Comparison of ENCODE assay signal across 21 mouse cellular contexts in the genomic region with DNA sequence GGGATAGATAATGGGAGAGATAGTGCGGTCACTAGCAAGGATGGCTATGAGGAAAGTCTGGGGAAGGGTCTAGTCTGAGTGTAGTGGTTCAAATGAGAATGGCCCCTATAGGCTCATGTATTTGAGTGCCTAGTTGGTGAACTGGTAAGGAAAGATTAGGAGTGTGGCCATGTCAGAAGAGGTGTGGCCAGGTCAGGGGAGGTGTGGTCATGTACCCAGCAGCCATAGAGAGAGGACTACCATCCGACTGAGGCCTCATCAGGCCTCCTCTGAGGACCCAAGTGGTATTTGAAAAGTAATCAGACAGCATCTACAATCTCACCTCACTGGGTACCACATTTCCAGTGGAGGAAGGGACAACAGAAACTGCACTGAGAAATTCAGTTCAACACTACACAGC. TPM values are rescaled to one million over a fixed set of nuclear protein-coding genes. Genes with fewer than 3 reads are reported as not detected.
A peak's percentile ranks its signal among the peaks of the same experiment; 100 is the strongest.
DNase-seq lines count a peak whose midpoint lies in the region; ATAC-seq and TF ChIP-seq lines count a peak whose summit lies in the region.
"Had no signal": no experiment of that assay in that cellular context is flagged by ENCODE, and none has a peak within 500 bp of the region (broad histone marks: within the 10 kb centered on the region; RNA-seq: fewer than 3 reads in every experiment).

No protein-coding gene starts in this region.

- H3K4me3 ChIP-seq in gastrocnemius, adult 2 months: no peak overlapping the region
- no peak overlapping the region for H3K4me3 ChIP-seq in liver, embryonic 12.5 days
- H3K4me3 ChIP-seq in liver, postnatal 0 days (ENCODE audit: low read depth, low read length): no peak overlapping the region
- no peak overlapping the region for H3K4me3 ChIP-seq in kidney, embryonic 14.5 days (ENCODE audit: low read length)
- H3K4me3 ChIP-seq: hindbrain, embryonic 13.5 days; kidney, embryonic 15.5 days; layer of hippocampus, adult 2 months; lung, embryonic 15.5 days; midbrain, embryonic 13.5 days had no signal

- peaks cover 20% of the 10 kb centered on the region; the same call in 1 of the 2 replicates for H3K36me3 ChIP-seq in liver, embryonic 12.5 days
- peaks cover 61% of the 10 kb centered on the region for H3K36me3 ChIP-seq in liver, postnatal 0 days (replicated peaks; ENCODE audit: insufficient read depth, low read length)
- no peaks in the 10 kb centered on the region; the same call in 1 of the 2 replicates for H3K36me3 ChIP-seq in kidney, embryonic 14.5 days (ENCODE audit: control insufficient read depth, insufficient read depth, low read length)

- TF ChIP-seq CTCF in gastrocnemius, adult 2 months (IDR thresholded peaks at IDR 0.05): no peak
- TF ChIP-seq CTCF in liver, postnatal 0 days (IDR thresholded peaks at IDR 0.05; ENCODE audit: low read depth): no peak

- peak overlapping the region; percentile 39; the same call in 1 of the 2 replicates for H3K27ac ChIP-seq in gastrocnemius, adult 2 months
- 0 out of 2 replicates have a peak overlapping the region, but pooled peaks have one; percentile 22 for H3K27ac ChIP-seq in liver, embryonic 12.5 days
- H3K27ac ChIP-seq in liver, postnatal 0 days (ENCODE audit: low read depth): 0 out of 2 replicates have a peak overlapping the region, but pooled peaks have one; percentile 11
- no peak overlapping the region for H3K27ac ChIP-seq in kidney, embryonic 14.5 days (ENCODE audit: low read depth, low read length)
- H3K27ac ChIP-seq: hindbrain, embryonic 13.5 days; lung, embryonic 15.5 days; midbrain, embryonic 13.5 days had no signal

- intact Hi-C loops in gastrocnemius, adult 2 months (cut with DNase I): no loop called here

- no peak for DNase-seq in gastrocnemius, adult 2 months
- no peak for DNase-seq in gastrocnemius, adult 8-10 months (ENCODE audit: low spot score in 2 of 2)
- DNase-seq in liver, postnatal 0 days: no peak
- DNase-seq in adrenal gland, postnatal 4 days (ENCODE audit: low spot score in 2 of 2): no peak
- no peak for DNase-seq in adipocyte (ENCODE audit: low spot score)
- DNase-seq: adrenal gland, adult 2 months; adrenal gland, postnatal 36 days; gastrocnemius, postnatal 36 days; kidney, adult 11 months; retina, postnatal 1 day; spleen, adult 18-20 months had no signal

- WGBS in liver, embryonic 12.5 days (ENCODE audit: insufficient replicate concordance): 63% methylated on average over 2 of the region's 2 CpGs
- 74% methylated on average over 2 of the region's 2 CpGs for WGBS in liver, postnatal 0 days (ENCODE audit: insufficient replicate concordance)
- WGBS in kidney, embryonic 14.5 days: 80% methylated on average over 2 of the region's 2 CpGs

- H3K9ac ChIP-seq in liver, embryonic 12.5 days: no peak overlapping the region
- H3K9ac ChIP-seq in liver, postnatal 0 days (replicated peaks): no peak overlapping the region
- H3K9ac ChIP-seq in kidney, embryonic 14.5 days (ENCODE audit: low read depth, low read length): no peak overlapping the region
- H3K9ac ChIP-seq: hindbrain, embryonic 13.5 days; kidney, embryonic 15.5 days; lung, embryonic 15.5 days; midbrain, embryonic 13.5 days had no signal

- peak; percentile 76 for ATAC-seq in erythroid progenitor cell, adult 5-6 weeks (replicated peaks; ENCODE audit: low FRiP score, poor library complexity, severe bottlenecking)
- ATAC-seq in liver, embryonic 12.5 days: peak; percentile 83
- ATAC-seq in liver, postnatal 0 days: peak; percentile 75
- ATAC-seq in kidney, embryonic 14.5 days (ENCODE audit: low FRiP score, low TSS enrichment): no peak
- ATAC-seq: CD4-positive, CD25-positive, alpha-beta regulatory T cell, adult 4 months; midbrain, embryonic 13.5 days had no signal

- H3K27me3 ChIP-seq in liver, embryonic 12.5 days (replicated peaks): no peaks in the 10 kb centered on the region
- H3K27me3 ChIP-seq in liver, postnatal 0 days (ENCODE audit: insufficient read depth, low read length): no peaks in the 10 kb centered on the region
- no peaks in the 10 kb centered on the region for H3K27me3 ChIP-seq in kidney, embryonic 14.5 days (ENCODE audit: control insufficient read depth, insufficient read depth, low read length)
- H3K27me3 ChIP-seq: hindbrain, embryonic 13.5 days; kidney, embryonic 15.5 days; lung, embryonic 15.5 days; midbrain, embryonic 13.5 days had no signal

- H3K4me2 ChIP-seq in liver, embryonic 12.5 days: no peak overlapping the region
- no peak overlapping the region for H3K4me2 ChIP-seq in liver, postnatal 0 days (ENCODE audit: low read depth, low read length)
- no peak overlapping the region for H3K4me2 ChIP-seq in kidney, embryonic 14.5 days (replicated peaks; ENCODE audit: low read depth, low read length)
- H3K4me2 ChIP-seq: heart, embryonic 11.5 days; hindbrain, embryonic 13.5 days; kidney, embryonic 15.5 days; lung, embryonic 15.5 days; midbrain, embryonic 13.5 days had no signal

- no peaks in the 10 kb centered on the region for H3K9me3 ChIP-seq in liver, embryonic 12.5 days (replicated peaks)
- H3K9me3 ChIP-seq in liver, postnatal 0 days (ENCODE audit: low read length): no peaks in the 10 kb centered on the region
- no peaks in the 10 kb centered on the region for H3K9me3 ChIP-seq in kidney, embryonic 14.5 days (ENCODE audit: control insufficient read depth, low read length)
- H3K9me3 ChIP-seq: hindbrain, embryonic 13.5 days; kidney, embryonic 15.5 days; lung, embryonic 15.5 days; midbrain, embryonic 13.5 days had no signal

- no peak for TF ChIP-seq EP300 in liver, postnatal 0 days (IDR thresholded peaks at IDR 0.05; ENCODE audit: low read depth)

- H3K4me1 ChIP-seq in liver, embryonic 12.5 days: peaks cover 56% of the 10 kb centered on the region
- peaks cover 7% of the 10 kb centered on the region for H3K4me1 ChIP-seq in liver, postnatal 0 days (ENCODE audit: insufficient read depth)
- H3K4me1 ChIP-seq in kidney, embryonic 14.5 days (ENCODE audit: control insufficient read depth, insufficient read depth, low read length): no peaks in the 10 kb centered on the region
- H3K4me1 ChIP-seq: kidney, embryonic 15.5 days; lung, embryonic 15.5 days; midbrain, embryonic 13.5 days had no signal

RNA-seq across cellular contexts. Expression of gene Rpl31, which starts 20.5 kb away (rescaled TPM):
- total RNA-seq in gastrocnemius, adult 2 months (2021): 100 to 1,000 TPM; 512 to 578 TPM
- 100 to 1,000 TPM; 426 to 535 (median 481) TPM for total RNA-seq in gastrocnemius, adult 8-10 months (2022)
- 594 and 705 TPM in 2 replicates for total RNA-seq in erythroid progenitor cell, adult 5-6 weeks (2015; ENCODE audit: low replicate concordance)
- total RNA-seq in erythroid progenitor cell, adult 5-6 weeks (2017; ENCODE audit: low replicate concordance): 131 and 152 TPM in 2 replicates
- 511 and 538 TPM in 2 replicates for polyA plus RNA-seq in liver, embryonic 12.5 days (2016; fragmentation: Nextera tagmentation; extraction: Ambion mirVana)
- polyA plus RNA-seq in liver, postnatal 0 days (2015; fragmentation: Nextera tagmentation; extraction: Ambion mirVana): 306 and 334 TPM in 2 replicates
- polyA plus RNA-seq in kidney, embryonic 14.5 days (2014; fragmentation: Nextera tagmentation; extraction: Ambion mirVana): 756 and 1,061 TPM in 2 replicates
- total RNA-seq in adrenal gland, postnatal 4 days (2021): 1,000 to 10,000 TPM in 1 of 2 experiments, 100 to 1,000 TPM in 1; 986 to 1,037 TPM
